Mouse (Mus musculus) midbrain, embryonic 11.5 days (tissue): ENCODE results near the gene 1600012H06Rik. TPM values are rescaled to one million over a fixed set of nuclear protein-coding genes. Genes with fewer than 3 reads are reported as not detected.
A peak's percentile ranks its signal among the peaks of the same experiment; 100 is the strongest.
"Not testable (repeated sequence)": the region's sequence is repeated elsewhere in the genome, so short reads cannot be mapped to it uniquely, and the experiment has no call there.

Experiments
- ATAC-seq: fragments of 200-750 bp; cut with Nextera tagmentation; 2 replicates; pipeline ENCODE4 v1.8.0; 2017; ENCODE audit warnings: moderate TSS enrichment, moderate library complexity; ENCODE audit not compliant: low FRiP score
- DNase-seq: peaks from one replicate; pipeline ENCODE4 v3.0.0; 2015; ENCODE audit warnings: low spot score; ENCODE audit errors: missing footprints
- H3K27ac ChIP-seq: fragments of 300-500 bp; sonication (generic); 2 replicates; pipeline ENCODE4 v1.5.1; 2014; ENCODE audit warnings: low read depth, low read length
- H3K27me3 ChIP-seq: fragments of 300-500 bp; sonication (generic); 2 replicates; pipeline ENCODE4 v1.6.1; 2014; ENCODE audit warnings: mild to moderate bottlenecking, low read length, moderate library complexity, mixed read lengths; ENCODE audit not compliant: control insufficient read depth, insufficient read depth
- H3K36me3 ChIP-seq: fragments of 300-500 bp; sonication (generic); 2 replicates; pipeline ENCODE4 v1.6.1; 2014; ENCODE audit warnings: mild to moderate bottlenecking, low read length, moderate library complexity, mixed read lengths; ENCODE audit not compliant: control insufficient read depth, insufficient read depth
- H3K4me1 ChIP-seq: fragments of 300-500 bp; sonication (generic); 2 replicates; pipeline ENCODE4 v1.6.1; 2014; ENCODE audit warnings: low read length; ENCODE audit not compliant: control insufficient read depth, insufficient read depth
- H3K4me2 ChIP-seq: fragments of 300-500 bp; sonication (generic); 2 replicates; pipeline ENCODE4 v1.6.1; 2014; ENCODE audit warnings: mild to moderate bottlenecking, moderate library complexity
- H3K4me3 ChIP-seq: fragments of 300-500 bp; sonication (generic); 2 replicates; pipeline ENCODE4 v1.5.1; 2014; ENCODE audit warnings: low read depth, low read length
- H3K9ac ChIP-seq: fragments of 300-500 bp; sonication (generic); 2 replicates; pipeline ENCODE4 v1.6.1; 2014; ENCODE audit warnings: low read length
- H3K9me3 ChIP-seq: fragments of 300-500 bp; sonication (generic); 2 replicates; pipeline ENCODE4 v1.6.1; 2016; ENCODE audit warnings: low read length; ENCODE audit not compliant: control insufficient read depth
- WGBS: fragments of 180-500 bp; shearing (Covaris S2); extraction: QIAGEN DNeasy Blood & Tissue Kit; methylation state at CpG from one replicate; pipeline ENCODE4 v1.1.7; 2014; 5-methylcytosine and 5-hydroxymethylcytosine counted together
- polyA plus RNA-seq: library from polyadenylated mRNA; unstranded; fragments of >200 nt; fragmentation: Nextera tagmentation; extraction: Ambion mirVana; gene quantifications from 2 replicates; pipeline ENCODE4 v1.2.1, GENCODE M21; 2014

1600012H06Rik gene
- polyA plus RNA-seq, 1 experiment from 2014 or later, result 33.3 TPM

DNA sequence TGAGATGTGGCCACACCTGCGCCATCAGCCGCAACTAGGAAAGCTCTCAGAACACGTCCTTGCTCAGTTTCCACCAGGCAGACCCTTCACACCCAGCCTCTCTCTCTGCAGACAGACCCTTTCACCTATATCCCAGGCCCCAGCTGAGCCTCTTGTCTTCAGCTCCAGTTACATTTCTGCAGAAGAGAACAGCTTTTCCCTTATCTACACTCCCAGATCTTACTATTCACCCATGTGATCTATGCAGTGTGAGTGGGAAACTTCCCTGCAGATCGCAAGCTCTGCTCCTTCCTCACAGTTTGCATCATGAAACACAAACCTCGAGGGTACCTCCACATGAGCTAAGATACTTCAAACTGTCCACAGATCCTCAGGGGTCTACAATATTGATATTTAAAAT, 11.5 kb upstream of the 1600012H06Rik start:
- Histone ChIP-seq H3K4me1 (no peaks in the 10 kb centered on the region), H3K27me3 (no peaks in the 10 kb centered on the region), H3K9ac (no peak overlapping the region), H3K36me3 (no peaks in the 10 kb centered on the region), H3K4me2 (no peak overlapping the region), H3K4me3 (no peak overlapping the region), H3K27ac (no peak overlapping the region), H3K9me3 (no peaks in the 10 kb centered on the region)
- DNase-seq (no peak), ATAC-seq (no peak)
- 86% methylated on average over 5 of the region's 5 CpGs for WGBS

DNA sequence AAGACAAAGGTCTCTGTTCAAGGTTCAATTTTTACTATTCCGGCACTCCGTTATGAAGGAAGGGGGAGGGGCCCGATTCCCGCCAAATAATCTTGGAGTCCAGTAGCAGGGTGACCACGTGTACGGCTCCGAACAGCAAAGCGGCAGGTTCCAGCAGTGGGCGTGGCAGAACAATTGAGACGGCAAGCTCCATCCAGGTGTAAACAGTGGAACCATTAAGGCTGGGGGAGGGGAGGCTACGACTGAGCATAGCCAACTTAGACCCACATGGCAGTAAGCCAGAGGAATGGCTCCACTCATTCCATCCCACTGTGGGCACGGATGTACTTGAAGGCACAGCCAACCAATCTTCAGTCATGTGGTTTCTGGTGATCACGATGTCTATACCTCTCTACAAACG, 7.7 kb upstream of the 1600012H06Rik start:
- not testable (repeated sequence) for ATAC-seq, H3K27ac ChIP-seq, H3K9me3 ChIP-seq, H3K9ac ChIP-seq, H3K4me3 ChIP-seq, H3K36me3 ChIP-seq, DNase-seq, H3K4me2 ChIP-seq, H3K4me1 ChIP-seq, H3K27me3 ChIP-seq
- 90% methylated on average over 12 of the region's 14 CpGs for WGBS

DNA sequence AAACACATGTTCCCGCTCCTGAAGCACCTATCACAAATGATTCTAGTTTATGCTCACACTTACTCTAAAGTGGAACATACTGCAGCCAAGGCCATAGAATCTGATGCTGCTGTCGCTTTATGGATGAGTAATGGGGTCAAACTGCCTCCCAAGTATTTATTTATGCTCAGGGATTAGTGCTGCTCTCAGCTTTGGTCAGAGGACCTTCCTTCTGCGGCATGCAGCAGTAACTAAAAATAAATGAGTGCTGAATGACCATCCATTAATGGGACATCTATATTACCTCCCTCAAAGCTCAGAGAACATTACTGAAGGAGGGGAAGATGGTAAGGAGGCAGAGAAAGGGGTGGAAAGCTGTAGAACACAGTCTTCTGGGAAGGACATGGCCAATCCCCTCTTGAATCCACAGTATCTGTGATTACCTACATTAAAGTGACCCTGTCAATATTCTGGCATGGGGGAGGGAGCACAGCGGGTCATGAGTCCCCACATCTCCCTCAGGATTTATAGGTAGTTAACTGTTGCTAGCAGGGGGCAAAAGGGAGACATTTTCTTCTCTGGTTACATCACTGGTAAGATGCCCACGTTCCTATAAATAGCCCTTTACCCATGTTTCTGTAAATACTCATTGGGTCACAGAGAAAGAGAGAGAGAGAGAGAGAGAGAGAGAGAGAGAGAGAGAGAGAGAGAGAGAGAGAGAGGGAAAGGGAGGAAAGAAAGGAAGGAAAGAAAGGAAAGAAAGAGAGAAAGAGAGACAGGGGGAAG, 7.0 kb upstream of the 1600012H06Rik start:
- Histone ChIP-seq H3K4me3 (no peak overlapping the region), H3K9ac (no peak overlapping the region), H3K27me3 (no peaks in the 10 kb centered on the region), H3K4me2 (no peak overlapping the region), H3K27ac (no peak overlapping the region), H3K9me3 (no peaks in the 10 kb centered on the region), H3K4me1 (no peaks in the 10 kb centered on the region), H3K36me3 (no peaks in the 10 kb centered on the region)
- no peak for ATAC-seq
- no peak for DNase-seq
- 72% methylated on average over 5 of the region's 5 CpGs for whole genome bisulfite sequencing

DNA sequence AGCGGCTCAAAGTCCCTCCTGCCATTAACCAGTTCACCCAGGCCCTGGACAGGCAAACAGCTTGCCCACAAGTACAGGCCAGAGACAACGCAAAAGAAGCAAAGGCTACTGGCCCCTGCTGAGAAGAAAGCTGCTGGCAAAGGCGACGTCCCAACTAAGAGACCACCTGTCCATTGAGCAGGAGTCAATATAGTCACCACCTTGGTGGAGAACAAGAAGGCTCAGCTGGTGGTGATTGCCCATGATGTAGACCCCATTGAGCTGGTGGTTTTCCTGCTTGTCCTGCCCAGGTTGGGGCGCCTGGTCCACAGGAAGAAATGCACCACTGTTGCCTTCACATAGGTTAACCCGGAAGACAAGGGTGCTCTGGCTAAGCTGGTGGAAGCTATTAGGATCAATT, 803 bp upstream of the 1600012H06Rik start:
- not testable (repeated sequence) for H3K27ac ChIP-seq, ATAC-seq, H3K4me1 ChIP-seq, H3K27me3 ChIP-seq, H3K9me3 ChIP-seq, H3K36me3 ChIP-seq, DNase-seq
- H3K4me3 ChIP-seq, result peak overlapping the region; percentile 79; the same call in 1 of the 2 replicates
- WGBS, result 66% methylated on average over 6 of the region's 6 CpGs
- H3K9ac ChIP-seq, result peak overlapping the region; percentile 86; the same call in 1 of the 2 replicates
- H3K4me2 ChIP-seq, result peak overlapping the region; percentile 92

DNA sequence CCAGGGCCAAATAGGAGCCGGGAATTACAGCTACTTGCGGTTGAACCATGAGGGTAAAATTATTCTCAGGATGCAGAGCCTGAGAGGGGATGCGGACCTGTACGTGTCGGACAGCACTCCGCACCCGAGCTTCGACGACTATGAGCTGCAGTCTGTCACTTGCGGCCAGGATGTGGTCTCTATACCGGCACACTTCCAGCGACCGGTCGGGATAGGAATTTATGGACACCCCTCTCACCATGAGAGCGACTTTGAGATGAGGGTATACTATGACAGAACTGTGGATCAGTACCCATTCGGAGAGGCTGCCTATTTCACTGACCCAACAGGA, 710 bp downstream of the 1600012H06Rik start:
- no peaks in the 10 kb centered on the region for H3K9me3 ChIP-seq
- peak overlapping the region; percentile 79 for H3K4me3 ChIP-seq
- no peaks in the 10 kb centered on the region for H3K27me3 ChIP-seq
- WGBS, result 24% methylated on average over 16 of the region's 16 CpGs
- ATAC-seq, result peak; percentile 6
- no peak overlapping the region for H3K27ac ChIP-seq
- no peaks in the 10 kb centered on the region for H3K36me3 ChIP-seq
- peak overlapping the region; percentile 86 for H3K9ac ChIP-seq
- no peak for DNase-seq
- peak overlapping the region; percentile 92 for H3K4me2 ChIP-seq
- peaks cover 9% of the 10 kb centered on the region for H3K4me1 ChIP-seq

DNA sequence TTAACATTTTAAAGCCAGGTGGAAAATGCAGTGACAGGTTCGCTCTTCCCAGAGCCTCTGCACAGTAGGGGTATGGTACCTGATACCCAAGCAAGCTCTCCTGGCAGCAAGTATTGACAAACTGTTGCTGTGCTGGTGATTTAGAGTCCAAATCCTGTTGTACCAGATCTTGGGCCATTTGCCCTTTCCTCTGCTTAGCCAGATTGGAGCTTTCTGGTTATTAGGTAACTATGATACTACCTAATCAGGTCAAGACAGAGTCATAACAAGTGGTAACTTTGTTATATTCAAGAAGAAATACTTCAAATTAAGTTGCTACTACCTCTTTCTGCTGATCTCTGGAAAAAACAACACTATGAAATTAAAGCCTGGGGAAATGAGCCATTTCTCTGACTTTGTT, 1.6 kb downstream of the 1600012H06Rik start:
- H3K4me3 ChIP-seq, result no peak overlapping the region
- no peaks in the 10 kb centered on the region for H3K9me3 ChIP-seq
- H3K4me1 ChIP-seq, result peaks cover 9% of the 10 kb centered on the region
- H3K9ac ChIP-seq, result no peak overlapping the region
- 91% methylated on average over 1 of the region's 1 CpGs for WGBS
- no peak overlapping the region for H3K27ac ChIP-seq
- H3K27me3 ChIP-seq, result no peaks in the 10 kb centered on the region
- DNase-seq, result no peak
- no peak overlapping the region for H3K4me2 ChIP-seq
- H3K36me3 ChIP-seq, result no peaks in the 10 kb centered on the region
- ATAC-seq, result no peak

DNA sequence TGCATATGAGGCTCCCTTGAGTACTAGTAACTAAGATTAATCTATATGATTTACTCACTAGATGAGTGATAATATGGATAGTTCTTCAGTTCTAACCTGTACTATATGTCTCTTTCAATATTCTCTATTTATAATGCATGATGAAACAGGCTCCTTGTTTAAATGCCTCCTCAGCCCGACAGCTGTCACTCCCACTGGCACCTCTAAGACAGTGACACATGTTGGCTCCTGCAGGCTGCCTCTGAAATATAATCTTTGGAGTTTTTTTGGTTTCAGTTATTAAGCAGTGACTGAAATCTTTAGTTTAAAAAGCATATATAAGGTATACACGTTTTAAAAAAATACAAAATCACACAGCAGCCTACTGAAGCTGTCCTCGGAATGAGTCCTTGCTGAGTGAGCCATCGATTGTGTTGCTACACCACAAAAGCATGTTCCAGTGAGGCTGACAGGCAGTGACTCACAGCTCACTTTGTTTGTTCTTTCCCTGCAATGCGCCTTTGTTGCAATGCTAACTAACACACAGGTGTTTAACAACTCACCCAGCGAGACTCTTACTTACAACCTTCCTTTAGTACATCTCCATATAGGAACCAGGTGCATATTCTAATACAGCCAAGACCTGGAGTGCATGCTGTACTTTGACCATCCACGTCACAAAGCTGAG, 6.3 kb downstream of the 1600012H06Rik start:
- Histone ChIP-seq H3K4me1 (peaks cover 2% of the 10 kb centered on the region; the same call in 1 of the 2 replicates), H3K9ac (no peak overlapping the region), H3K27me3 (no peaks in the 10 kb centered on the region), H3K9me3 (no peaks in the 10 kb centered on the region), H3K4me2 (no peak overlapping the region), H3K36me3 (peaks cover 10% of the 10 kb centered on the region), H3K27ac (no peak overlapping the region), H3K4me3 (no peak overlapping the region)
- DNase-seq (no peak), ATAC-seq (no peak)
- 89% methylated on average over 7 of the region's 7 CpGs for WGBS

DNA sequence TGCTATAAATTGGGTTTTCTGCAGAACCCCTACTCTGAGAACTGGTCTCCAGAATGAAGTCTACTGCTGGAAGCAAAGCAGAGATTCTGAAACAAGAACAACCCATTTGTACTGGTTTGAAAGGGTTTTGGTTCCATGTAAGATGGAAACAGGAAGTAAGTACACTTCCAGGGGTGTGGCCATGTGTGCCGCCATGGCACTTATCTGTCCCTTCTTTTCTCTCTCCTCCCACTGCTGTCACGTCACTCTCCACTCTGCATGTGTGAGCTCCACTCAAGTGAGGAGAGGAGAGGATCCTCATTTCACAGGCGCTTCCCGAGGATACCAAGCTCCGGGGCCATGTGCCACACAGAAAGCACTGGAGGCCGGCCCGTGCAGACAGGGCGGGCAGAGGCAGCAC, 10.5 kb downstream of the 1600012H06Rik start:
- DNase-seq (no peak), ATAC-seq (no peak)
- peaks cover 10% of the 10 kb centered on the region for H3K36me3 ChIP-seq

DNA sequence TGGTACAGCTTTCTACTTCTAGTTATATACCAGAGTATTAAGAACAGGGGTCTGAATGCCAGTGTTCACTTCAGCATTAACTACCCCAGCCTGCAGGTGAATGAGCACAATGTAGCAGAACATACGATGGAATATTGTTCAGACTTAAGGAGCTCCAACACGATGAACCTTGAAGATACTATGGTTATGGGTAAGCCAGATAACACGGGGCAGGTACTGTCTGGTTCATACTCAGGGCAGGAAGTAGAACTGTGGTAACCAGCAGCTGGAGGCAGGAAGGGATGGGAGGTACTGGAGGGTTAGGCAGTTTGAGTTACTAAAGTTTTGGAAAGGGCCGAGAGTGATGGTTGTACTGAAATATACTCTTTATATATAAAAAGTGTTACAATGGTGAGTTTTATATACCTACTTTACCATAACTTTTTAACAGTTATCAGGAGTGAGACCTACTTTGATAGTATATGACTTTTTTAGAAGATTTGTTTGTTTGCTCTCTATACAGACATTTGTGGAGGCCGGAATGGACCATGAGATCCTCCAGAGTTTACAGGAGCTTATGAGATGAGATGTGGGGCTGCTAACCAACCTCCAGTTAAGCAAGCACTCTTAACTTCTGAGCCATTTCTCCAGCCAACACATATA, 15.8 kb downstream of the 1600012H06Rik start:
- H3K27me3 ChIP-seq, result no peaks in the 10 kb centered on the region
- no peak overlapping the region for H3K27ac ChIP-seq
- no peaks in the 10 kb centered on the region for H3K9me3 ChIP-seq
- no peak overlapping the region for H3K4me2 ChIP-seq
- ATAC-seq (no peak), DNase-seq (no peak)
- no peak overlapping the region for H3K4me3 ChIP-seq
- H3K36me3 ChIP-seq, result peaks cover 4% of the 10 kb centered on the region; the same call in 1 of the 2 replicates
- 90% methylated on average over 5 of the region's 5 CpGs for WGBS
- H3K9ac ChIP-seq, result no peak overlapping the region
- H3K4me1 ChIP-seq, result peaks cover 3% of the 10 kb centered on the region

More for the DNA sequence above, 10.5 kb downstream of the 1600012H06Rik start:
- no peak overlapping the region for H3K4me3 ChIP-seq
- H3K27me3 ChIP-seq, result no peaks in the 10 kb centered on the region
- H3K4me2 ChIP-seq, result no peak overlapping the region
- H3K4me1 ChIP-seq, result no peaks in the 10 kb centered on the region
- H3K9ac ChIP-seq, result no peak overlapping the region
- H3K27ac ChIP-seq, result no peak overlapping the region
- H3K9me3 ChIP-seq, result no peaks in the 10 kb centered on the region
- WGBS, result 92% methylated on average over 8 of the region's 8 CpGs
